Mouse (Mus musculus): Measurements from ENCODE around the gene Hexim2. TPM values are rescaled to one million over a fixed set of nuclear protein-coding genes. Genes with fewer than 3 reads are reported as not detected.

The Hexim2 gene
- polyA plus RNA-seq, 2 experiments from 2014 or later, result 2.2 to 3.6 TPM

DNA sequence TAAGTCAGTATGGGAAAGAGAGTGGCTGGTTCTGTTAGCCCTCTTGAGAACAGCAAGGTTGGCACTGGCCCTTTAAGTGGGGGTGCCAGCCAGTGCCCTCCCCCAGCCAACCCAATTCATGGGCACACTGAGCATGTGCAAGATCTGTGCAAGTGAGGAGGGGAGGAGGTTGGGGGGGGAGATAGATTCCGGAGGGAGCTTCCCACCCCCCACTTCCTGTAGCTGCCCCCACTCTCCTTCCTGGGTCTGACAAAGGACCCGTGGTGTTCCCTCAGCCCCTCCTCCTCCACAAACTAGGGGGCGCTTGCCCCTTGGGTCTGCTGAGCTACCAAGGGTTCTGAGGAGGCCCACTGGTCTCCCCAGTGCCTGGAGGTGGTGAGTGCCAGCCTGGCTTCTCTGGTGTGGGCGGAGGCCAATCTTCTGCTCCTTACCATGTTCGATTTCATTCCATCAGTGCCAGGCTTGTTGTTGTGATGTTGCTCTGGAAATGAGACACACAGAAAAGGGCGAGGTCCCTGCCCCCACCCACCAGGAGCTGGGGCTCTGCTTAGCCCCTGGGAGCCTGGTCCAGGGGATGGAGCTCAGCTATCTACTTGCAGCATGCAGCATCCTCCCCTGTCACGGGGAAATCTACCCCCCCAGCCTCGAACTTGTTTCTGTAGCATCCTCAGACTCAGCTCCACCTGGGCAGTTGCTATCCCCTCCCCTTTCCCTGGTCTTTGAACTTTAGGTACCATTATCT lies 10.4 kb downstream of the Hexim2 start:
- ATAC-seq, result peak; percentile 88

DNA sequence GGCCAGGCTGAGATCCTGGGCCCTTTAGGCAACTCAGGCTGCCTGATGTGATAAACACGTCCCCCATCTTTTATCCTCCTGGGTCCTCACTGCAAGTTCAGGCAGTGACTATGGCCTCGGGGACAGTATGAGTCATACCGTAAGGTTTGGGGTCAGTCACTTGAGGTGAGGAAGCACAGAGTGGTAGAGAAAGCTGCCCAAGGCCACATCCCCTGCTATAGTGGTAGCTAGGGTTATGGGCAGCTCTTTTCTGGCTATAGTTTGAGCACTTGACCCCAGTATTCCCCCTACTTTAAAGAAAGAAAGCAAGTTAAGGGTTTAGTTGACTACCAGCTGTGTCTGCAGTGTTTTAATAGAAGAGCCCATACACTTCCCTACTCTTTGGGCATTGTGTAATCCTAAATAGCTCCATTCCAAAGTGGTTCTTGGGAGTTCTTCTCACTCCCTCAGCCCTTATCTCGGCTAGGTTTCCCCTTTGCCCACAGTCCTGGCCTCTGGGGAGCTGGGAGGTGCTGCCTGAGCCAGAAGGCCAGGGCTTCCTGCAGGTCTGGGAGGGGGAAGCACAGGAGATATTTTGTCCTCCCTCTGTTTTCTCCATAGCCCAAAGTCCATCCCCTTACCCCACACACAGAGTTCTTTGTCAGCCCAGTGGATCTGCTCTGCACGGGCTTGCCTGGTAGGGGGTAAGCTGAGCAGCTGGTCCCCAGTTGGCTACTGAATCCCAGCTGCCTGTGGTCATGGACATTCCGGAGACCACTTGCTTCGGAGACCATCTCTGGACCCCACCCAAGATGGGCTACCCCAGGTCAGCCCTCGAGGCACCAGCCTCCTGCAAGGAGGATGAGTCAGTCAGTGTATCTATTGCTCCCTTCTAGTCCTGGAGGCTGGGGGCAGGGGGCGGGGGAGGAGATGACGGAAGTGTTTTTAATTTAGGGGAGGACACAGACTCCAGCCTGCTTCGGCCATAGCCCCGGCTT lies 12.4 kb downstream of the Hexim2 start:
- ATAC-seq, result no peak

DNA sequence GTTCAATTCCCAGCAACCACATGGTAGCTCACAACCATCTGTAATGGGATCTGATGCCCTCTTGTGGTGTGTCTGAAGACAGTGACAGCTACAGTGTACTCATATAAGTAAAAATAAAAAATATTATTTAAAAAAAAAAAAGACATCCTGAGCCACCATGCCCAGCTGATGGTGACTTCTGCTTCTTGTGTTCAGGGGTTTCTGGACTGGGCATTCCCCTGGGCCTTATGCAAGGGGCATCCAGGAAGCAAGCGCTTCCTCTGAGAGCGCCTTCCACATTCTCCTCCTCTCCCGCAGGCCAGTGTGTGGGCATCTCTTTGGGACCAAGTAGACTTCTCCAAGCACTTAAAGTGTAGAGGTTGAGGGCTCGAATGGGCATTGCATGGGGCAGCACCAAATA lies 14.2 kb downstream of the Hexim2 start:
- ATAC-seq, result no peak

DNA sequence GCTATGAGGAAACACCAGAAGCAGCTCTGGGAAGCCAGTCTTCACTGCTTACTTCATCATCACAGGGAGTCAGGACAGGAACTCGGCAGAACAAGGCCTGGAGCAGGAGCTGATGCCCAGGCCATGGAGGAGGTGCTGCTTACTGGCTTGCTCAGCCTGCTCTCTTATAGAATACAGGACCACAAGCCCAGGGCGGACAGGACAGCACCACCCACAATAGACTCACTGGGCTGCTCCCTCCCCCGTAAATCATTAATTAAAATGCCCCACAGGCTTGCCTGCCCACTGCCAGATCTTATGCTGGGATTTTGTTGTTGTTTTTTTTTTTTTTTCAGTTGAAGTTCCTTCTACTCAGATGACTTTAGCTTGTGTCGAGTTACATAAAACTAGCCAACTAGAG lies 15.5 kb downstream of the Hexim2 start:
- ATAC-seq, result no peak

DNA sequence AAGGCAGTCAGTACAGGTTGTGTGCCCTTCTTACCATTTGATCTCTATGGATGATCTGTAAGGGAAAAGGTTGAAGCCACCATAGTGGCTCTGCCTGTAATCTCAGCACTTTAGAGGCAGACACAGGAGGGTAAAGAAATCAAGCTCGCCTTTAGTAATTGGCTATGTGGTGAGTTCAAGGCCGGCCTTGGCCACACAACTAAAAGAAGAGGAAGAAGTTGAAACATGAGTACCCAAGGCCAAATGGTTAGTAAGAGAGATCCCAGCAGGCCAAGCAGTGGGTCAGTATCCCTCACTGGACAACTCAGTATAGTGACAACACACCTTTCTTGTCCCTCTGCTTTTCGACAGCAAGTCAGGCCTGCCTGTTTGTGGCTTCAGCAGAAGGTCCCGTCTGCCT lies 17.5 kb downstream of the Hexim2 start:
- no peak for ATAC-seq

DNA sequence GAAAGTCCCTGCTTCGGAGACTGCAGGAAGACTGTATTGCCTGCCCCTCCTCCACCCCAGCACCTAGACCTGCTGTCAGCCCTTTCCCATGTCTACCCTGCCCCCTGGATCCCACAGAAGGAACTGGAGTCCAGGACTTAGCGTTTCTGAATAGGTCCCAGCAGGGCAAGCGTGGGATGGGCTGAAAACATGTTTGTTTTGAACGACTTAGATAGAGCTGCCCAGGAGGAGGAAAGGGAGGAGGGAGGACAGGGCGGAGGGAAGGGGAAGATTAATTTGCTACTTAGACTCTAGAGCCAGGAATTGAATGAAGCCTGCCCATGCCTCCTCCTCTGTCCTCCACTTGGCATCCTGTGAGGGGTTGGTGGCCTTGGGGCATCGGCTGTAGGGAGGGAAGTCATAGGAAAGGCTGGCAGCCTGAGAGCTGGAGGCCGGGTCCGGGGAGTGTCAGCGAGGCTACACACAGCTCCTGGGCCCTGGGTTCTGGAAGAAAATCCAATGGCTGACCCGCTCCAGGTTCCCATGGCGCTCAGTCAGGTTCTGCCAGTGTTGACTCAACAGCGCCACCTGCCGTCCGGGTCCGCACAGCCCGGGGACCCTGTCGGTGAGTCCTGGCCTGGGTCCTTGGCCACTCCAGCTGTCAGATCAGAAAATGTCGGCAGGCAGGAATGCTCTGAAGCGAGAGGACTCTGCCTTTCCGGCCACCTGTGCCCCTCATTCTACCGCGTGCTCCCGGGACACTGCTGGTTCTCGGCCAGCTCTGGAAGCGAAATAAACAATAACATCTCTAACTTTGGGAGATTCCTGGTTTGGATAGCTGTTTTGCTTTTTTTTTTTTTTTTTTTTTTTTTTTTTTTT lies 26.6 kb downstream of the Hexim2 start:
- ATAC-seq, result peak; percentile 97

DNA sequence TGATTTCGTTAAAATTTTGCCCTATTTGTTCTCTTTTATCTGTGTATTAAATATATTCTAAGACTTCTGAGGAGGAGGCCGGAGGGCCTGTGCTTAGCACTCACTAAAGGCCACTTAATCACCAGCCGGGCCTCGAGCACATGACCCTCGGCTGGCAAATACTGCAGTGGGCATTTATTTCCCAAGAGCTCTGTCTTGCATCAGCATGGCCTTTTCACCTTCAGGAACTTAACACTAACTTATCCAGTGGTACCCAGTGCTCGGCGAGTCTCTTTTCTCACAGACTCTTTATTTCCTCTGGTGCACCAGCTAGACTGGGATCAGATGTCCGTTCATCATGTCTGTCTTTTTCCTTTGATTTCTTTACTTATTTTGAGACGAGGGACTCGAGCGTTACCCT lies 28.5 kb downstream of the Hexim2 start:
- no peak for ATAC-seq

DNA sequence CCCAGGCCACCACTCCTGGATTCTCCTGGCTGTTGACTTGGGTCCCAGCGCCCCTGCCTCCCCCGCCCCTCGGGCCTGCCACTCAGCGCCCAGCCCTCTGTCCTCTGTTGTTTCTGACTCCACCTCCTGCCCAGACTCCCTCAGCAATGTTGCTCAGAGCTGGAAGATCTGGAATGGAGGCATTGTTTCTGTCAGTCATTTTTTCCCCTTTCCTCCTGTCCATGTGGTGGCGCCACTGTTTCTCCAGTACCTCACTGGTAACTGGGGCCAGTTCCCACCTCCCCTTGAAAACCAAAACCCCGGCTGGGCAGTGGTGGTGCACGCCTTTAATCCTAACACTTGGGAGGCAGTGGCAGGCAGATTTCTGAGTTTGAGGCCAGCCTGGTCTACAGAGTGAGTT lies 29.2 kb downstream of the Hexim2 start:
- no peak for ATAC-seq

DNA sequence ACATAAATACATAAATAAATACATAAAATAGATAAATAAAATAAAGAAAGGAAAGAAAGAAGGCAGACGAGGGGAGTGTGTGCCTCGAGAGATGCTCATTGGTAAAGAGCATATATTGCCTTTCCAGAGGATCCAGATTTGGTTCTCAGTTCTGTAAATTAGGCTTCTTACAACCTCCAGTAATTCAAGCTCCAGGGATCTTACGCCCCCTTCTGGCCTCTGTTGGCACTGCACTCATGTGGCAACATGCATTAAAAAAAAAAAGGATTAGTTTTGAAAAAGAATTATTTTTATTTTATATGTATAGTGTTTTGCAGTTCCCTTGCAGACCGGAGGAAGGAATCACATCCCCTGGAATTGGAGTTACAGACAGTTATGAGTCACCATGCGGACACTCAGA lies 29.9 kb downstream of the Hexim2 start:
- no peak for ATAC-seq

DNA sequence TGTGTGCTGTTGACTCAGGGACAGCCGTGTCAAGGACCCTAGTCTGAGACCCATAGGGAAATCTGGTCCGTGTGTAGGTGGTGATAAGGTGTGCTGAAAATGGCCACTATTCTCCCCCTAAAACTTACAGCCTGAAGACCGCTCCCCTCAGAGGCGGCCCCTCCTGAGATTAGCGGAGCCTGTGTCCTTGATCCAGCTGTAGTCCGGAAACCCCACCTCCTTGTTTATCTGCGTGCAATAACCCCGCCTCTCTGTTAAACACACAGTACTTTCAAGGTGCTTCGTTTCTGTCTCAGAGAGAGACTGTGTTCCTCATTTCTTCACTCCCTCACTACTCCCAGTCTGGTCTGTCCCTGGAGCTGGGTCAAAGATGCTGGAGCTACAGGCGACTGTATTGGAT lies 32.2 kb downstream of the Hexim2 start:
- ATAC-seq, result no peak

DNA sequence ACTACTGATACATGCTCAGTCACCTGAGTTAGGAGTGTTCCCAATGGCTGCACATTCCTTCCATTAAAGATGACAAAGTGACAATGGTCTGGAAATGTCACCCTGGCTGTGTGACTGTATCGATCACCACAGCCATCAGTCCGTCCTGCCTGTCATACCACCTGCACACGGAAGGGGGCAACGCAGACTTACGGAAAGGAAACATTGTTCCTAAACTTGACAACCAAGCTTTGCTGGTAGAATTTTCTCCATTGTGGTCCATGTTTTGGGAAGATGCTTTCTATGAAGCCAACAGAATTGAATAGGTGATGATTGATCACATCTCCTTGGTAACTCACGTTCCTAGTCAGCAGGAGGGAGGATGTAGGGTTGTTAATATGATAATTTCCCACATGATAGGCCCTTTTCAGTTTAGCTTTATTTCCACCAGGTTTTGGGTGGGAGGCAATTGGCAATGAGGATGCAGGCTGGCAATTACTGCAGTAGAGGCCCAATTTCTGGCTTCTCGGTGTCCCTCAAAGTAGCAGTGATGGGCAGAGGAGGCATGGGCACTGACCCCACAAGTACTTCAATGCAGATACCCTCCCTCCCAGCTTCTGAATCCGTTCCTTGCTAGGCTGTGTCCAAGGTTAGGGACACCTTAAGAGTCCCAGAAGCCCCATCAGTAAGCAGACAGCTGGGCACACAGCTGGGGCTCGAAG lies 36.6 kb downstream of the Hexim2 start:
- peak; percentile 34 for ATAC-seq

DNA sequence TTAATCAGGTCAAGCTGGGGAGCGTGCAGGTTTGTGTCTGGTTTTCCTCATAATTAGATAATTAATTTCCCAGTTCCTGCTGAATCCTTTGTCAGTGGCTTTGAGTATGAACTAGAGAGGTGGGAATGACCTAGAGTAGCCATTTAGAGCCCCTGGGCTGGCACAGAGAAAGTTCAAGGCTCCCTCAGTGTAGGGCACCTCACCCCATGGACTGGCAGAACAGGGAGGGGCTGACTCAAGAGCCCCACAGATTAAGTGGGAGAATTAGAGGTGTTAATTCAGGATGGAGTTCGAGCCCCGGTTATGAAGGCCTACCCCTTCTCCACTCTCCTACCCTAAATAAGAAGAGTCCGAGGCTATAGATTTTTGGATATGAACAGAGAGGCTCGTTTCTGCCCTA lies 37.4 kb downstream of the Hexim2 start:
- ATAC-seq, result no peak

DNA sequence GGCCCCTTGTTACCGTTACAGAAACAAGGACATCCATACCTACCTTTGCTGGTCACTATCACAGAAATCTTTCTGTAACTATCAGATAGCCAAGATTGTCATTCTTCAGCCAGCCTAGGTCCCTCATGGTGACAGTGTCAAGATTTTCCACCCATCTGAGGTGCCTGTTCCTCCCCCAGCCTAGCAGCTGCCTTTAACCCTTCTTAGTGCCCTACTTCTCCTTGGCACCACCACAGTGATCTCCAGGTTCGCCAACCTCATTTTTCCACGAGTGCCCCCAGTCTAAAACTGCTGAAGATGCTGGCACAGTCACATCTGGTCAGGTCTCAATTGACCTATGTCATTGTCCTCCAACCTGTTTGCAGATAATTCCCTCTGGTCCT lies 37.9 kb downstream of the Hexim2 start:
- ATAC-seq, result no peak

DNA sequence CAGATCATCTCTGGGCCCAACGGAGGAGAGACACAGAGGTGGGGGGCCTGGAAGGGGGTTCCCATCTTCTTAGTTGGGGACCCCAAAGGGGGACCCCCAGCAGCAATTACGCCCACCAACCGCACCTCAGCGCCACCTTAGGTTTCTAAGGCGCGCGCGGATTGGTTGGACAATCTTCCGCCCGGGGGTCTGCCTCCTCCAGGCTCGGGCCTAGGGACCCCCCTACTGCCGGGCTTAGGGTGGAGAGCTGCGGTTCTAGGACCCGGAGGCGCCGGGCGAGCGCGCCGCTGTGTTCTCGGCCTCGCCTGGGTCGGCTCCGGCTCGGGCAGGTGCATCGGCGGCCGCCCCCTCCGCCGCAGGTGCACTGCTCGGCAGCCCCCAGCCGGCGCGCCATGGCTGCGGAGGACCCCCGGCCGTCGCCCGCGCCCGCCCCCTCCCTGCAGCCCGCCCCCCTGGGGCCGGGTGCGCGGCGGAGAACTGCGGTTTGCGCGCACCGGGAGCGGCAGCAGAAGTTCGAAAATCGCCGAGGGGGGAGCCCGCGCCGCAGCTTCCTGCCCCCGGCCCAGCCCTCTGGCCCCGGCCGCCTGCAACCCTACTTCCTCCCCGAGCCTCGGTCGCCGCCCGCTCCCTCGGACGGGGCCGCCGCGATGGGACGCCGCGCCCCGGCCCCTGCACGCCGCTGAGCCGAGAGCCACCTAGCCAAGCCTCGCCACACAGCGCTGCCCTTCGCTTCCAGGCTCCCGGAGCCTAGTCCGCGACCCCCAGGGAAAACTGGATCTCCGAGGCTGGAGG lies 38.5 kb downstream of the Hexim2 start, which contains the start of gene Fmnl1:
Gene Fmnl1 (plus strand): TSS at position 614 of the 792 bp plus-strand sequence.
- ATAC-seq, result peak; percentile 7

DNA sequence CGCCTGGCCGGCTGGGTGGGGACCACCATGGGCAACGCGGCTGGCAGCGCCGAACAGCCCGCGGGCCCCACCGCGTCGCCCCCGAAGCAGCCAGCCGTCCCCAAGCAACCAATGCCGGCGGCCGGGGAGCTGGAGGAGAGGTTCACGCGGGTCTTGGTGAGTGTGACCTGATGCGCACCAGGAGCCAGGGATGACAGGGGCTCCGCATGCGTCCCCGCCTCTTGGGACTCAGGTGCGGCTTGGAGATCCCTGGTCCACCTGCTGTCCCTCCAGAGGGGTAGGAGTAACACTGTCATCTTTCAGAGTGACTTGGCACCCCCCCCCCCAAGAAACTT lies 39.0 kb downstream of the Hexim2 start:
- ATAC-seq, result no peak

DNA sequence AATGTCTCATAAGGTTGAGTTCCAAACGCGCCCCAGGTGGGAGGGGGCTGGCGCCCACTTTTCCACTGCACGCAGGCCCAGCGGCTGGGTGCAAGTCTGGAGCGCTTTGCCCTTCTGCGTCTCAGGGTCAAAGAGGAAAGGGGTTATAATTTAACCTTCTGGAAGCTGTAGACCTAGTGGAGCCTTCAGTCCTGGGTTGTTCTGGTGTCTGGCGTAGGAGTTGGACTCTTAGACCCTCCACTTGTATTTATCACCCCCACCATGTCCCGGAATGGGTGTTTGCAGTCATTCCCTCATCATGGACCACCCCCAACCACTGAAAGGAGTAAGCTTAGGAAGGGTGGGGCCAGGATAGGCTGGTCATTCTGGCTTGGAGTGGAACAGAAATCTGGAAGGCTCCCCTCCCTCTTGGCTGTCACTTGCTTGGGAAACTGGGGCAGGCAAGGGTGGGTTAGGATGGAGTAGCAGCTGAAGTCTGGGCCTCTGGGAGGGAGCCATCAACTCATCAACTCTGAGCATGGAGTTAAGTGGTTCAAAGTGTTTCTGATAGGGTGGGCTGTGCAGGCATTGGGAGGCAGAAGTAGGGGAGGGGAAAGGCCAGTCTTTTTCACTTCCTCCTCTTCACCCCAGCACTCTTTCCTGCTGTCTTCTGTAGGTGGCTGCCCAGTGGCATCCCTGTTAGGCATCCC lies 39.6 kb downstream of the Hexim2 start:
- no peak for ATAC-seq

DNA sequence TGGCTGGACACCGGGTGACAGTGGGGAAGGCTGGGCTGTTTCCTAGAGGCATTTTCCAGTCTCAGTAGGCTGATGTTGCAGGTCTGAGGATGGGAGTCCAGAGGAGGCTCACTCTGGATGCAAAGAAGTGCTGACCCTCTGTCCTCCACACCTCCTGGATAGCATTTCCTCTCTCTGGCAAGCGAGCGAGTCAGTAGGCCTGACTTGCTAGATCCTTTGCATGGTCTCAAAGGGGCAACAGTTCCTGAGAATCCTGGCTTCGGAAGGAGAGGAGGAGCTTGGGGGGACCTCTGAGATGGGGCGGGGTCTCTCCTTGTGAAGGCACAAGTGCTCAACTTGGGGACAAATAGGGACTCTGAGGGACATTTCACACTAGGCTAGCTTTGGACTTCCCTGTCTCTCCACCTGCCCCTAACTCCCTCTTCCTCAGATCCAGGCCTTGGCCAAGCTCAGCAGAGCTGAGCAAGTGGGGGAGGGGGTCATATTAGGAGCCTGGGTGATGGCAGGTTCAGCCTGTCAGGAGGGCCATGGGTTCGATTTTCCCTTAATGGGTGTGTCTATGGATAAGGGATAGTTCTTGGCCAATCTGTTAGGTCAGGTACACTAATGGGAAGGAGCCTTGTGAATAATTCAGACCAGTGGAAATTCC lies 40.3 kb downstream of the Hexim2 start:
- ATAC-seq, result no peak

DNA sequence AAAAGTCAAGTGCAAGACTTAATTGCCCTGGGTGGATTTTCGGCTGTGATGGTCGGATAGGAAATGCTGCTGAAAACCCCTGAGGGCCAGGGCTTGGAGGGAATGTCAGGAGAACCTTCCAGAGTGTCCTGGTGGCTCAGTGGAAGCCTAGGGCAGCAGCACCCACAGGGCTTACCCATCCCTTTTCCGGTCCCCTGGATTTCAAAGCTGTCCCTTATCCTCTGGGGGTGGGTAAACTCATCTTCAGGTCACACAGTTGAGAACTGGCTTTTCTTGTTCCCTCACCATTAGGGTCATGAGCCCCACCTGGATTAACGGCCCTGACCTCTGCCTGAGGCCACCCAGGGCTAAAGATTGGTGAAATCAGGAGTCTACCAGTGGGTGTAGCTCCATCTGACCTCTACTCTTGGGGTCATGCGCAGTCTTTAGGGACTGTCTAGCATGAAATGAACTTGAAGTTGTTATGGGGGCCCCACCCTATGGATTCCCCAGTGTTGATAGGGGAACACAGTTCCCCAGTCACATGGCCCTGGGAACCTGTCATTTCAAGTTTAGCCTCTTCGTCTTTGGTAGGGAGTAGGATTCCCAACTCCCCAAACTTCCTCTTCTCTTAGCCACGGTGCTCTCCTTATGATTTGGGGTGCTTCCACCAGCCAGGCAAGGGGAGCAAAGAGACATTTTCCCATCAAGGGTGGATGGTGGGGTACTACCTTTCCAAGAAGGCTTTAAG lies 41.0 kb downstream of the Hexim2 start:
- ATAC-seq, result no peak

DNA sequence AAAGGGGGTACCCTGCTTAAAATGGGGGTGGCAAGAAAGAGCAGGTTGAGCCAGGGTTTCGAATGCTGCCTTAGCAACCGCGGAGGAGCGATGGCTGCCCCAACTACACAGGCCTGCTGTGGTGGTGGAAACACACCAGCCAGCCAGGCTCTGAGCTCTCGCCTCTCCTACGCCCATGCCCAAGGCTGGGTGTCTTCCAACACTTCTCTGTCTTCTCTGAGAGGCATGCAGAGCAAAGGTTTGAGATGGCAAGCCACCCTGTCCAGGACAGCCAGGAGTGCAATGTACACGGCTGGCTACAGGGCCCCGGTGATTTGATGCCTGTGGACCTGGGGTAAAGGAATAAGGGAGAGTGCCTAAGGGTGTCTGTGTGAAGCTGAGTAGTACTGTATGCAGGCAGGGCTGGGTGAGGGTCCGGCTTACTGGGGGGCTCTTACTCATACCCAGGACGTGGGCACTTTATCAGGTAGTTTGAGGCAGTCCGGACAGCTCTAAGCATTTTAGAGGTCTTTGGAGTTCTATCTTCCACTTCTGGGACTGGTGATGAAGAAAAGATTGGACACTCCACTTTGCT lies 41.6 kb downstream of the Hexim2 start:
- no peak for ATAC-seq

Data from activated CD4-positive, CD25-positive, alpha-beta regulatory T cell, adult 4 months (primary cell).